Mouse (Mus musculus) neural tube, embryonic 15.5 days (tissue): Measurements from ENCODE around the gene Gucd1. TPM values are rescaled to one million over a fixed set of nuclear protein-coding genes. Genes with fewer than 3 reads are reported as not detected.
"Not testable (repeated sequence)": the region's sequence is repeated elsewhere in the genome, so short reads cannot be mapped to it uniquely, and the experiment has no call there.

Experiments used
- ATAC-seq: fragments of 200-750 bp; cut with Nextera tagmentation; 2 replicates; pipeline ENCODE4 v1.8.0; 2017; ENCODE audit warnings: mild to moderate bottlenecking, moderate TSS enrichment, moderate library complexity; ENCODE audit not compliant: low FRiP score
- H3K27ac ChIP-seq: fragments of 300-500 bp; sonication (generic); replicated peaks from 2 replicates; pipeline ENCODE4 v1.5.1; 2015; ENCODE audit warnings: mild to moderate bottlenecking, inconsistent platforms
- H3K27me3 ChIP-seq: fragments of 300-500 bp; sonication (generic); replicated peaks from 2 replicates; pipeline ENCODE4 v1.6.1; 2015; ENCODE audit warnings: inconsistent platforms
- H3K36me3 ChIP-seq: fragments of 300-500 bp; sonication (generic); 2 replicates; pipeline ENCODE4 v1.6.1; 2015; ENCODE audit warnings: inconsistent platforms
- H3K4me1 ChIP-seq: fragments of 300-500 bp; sonication (generic); 2 replicates; pipeline ENCODE4 v1.6.1; 2015; ENCODE audit warnings: inconsistent platforms
- H3K4me2 ChIP-seq: fragments of 300-500 bp; sonication (generic); 2 replicates; pipeline ENCODE4 v1.6.1; 2015; ENCODE audit warnings: inconsistent platforms, mild to moderate bottlenecking, moderate library complexity
- H3K4me3 ChIP-seq: fragments of 300-500 bp; sonication (generic); replicated peaks from 2 replicates; pipeline ENCODE4 v1.5.1; 2015; ENCODE audit warnings: mild to moderate bottlenecking, inconsistent platforms
- H3K9ac ChIP-seq: fragments of 300-500 bp; sonication (generic); replicated peaks from 2 replicates; pipeline ENCODE4 v1.6.1; 2015; ENCODE audit warnings: mild to moderate bottlenecking, inconsistent platforms
- H3K9me3 ChIP-seq: fragments of 300-500 bp; sonication (generic); replicated peaks from 2 replicates; pipeline ENCODE4 v1.6.1; 2016; ENCODE audit warnings: inconsistent platforms
- WGBS: fragments of 180-500 bp; shearing (Covaris S2); methylation state at CpG from one replicate; pipeline ENCODE4 v1.1.7; 2015; ENCODE audit warnings: mixed read lengths; 5-methylcytosine and 5-hydroxymethylcytosine counted together
- polyA plus RNA-seq: library from polyadenylated mRNA; unstranded; fragments of >200 nt; fragmentation: Nextera tagmentation; extraction: Ambion mirVana; gene quantifications from 2 replicates; pipeline ENCODE4 v1.2.1, GENCODE M21; 2015

Gene Gucd1
- polyA plus RNA-seq, 1 experiment from 2014 or later: 19.1 TPM

GRCm38 (mm10) chr10:75514361-75514760 lies 3.4 kb downstream of the Gucd1 start:
- Histone ChIP-seq H3K9ac (no peak overlapping the region), H3K9me3 (no peaks in the 10 kb centered on the region), H3K4me1 (peaks cover 30% of the 10 kb centered on the region), H3K27ac (no peak overlapping the region), H3K4me2 (no peak overlapping the region), H3K4me3 (no peak overlapping the region), H3K36me3 (peaks cover 29% of the 10 kb centered on the region), H3K27me3 (no peaks in the 10 kb centered on the region)
- 77% methylated on average over 7 of the region's 7 CpGs for WGBS
- no peak for ATAC-seq

DNA sequence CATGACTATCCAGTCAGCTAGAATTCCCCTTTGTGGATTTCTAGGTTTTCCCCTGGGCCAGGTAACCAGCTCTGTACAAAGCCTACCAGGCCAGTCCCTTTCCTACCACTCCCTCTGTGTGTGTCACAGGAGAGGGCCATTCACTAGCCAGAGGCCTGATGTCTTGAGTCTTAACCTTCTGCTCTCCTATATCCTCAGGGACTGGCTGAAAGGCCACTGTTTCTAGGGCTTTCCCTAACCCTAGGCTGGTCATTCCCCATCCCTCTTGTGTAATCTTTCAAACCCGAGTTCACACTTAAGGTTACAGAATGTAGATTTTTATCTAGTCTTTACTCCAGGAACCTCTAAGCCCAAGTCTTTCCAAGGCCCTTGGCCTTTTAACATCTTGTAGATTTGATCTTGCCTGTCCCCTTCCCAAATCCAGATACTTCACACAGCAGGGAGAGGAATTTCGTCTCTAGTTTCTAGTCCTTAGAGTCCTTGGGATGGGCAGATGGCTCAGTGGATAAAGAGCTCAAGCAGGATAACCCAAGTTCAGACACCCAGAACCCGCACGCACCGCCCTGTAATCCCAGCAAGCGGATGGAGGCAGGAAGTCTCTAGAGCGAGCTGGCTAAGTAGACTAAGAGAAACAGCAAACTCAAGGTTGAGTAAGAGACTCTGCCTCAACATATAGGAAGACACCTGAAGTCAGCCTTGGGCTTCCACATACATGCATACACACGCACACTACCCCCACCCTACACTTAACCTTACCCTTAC lies 4.3 kb downstream of the Gucd1 start:
- ATAC-seq: no peak
- no peak overlapping the region for H3K27ac ChIP-seq

DNA sequence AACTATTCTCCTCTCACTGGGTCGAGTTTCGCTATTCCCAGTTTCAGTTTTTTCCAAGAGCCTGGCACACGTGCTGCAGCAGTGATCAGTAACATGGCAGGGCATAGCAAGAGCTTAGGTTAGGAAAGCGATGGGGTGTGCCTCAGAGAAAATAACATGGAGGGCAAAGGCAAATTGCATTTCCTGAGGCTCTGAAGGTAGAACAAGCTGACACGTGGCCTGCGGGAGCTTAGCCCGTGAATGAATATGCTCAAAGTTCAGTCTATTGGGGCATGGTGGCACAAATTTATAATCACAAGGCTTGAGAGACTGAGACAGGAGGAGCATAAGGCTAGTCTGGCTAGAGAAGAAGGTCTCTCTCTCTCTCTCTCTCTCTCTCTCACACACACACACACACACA lies 5.0 kb downstream of the Gucd1 start:
- no peaks in the 10 kb centered on the region for H3K9me3 ChIP-seq
- H3K4me2 ChIP-seq: no peak overlapping the region
- H3K27me3 ChIP-seq: no peaks in the 10 kb centered on the region
- H3K4me3 ChIP-seq: no peak overlapping the region
- ATAC-seq: no peak
- WGBS: 91% methylated on average over 7 of the region's 7 CpGs
- H3K27ac ChIP-seq: no peak overlapping the region
- H3K4me1 ChIP-seq: peaks cover 20% of the 10 kb centered on the region
- no peak overlapping the region for H3K9ac ChIP-seq
- peaks cover 42% of the 10 kb centered on the region for H3K36me3 ChIP-seq

More for the DNA sequence above, 4.3 kb downstream of the Gucd1 start:
- no peak overlapping the region for H3K4me3 ChIP-seq
- no peaks in the 10 kb centered on the region for H3K9me3 ChIP-seq
- 97% methylated on average over 8 of the region's 8 CpGs for WGBS
- peaks cover 21% of the 10 kb centered on the region for H3K4me1 ChIP-seq
- no peak overlapping the region for H3K9ac ChIP-seq
- H3K4me2 ChIP-seq: no peak overlapping the region
- no peaks in the 10 kb centered on the region for H3K27me3 ChIP-seq
- H3K36me3 ChIP-seq: peaks cover 35% of the 10 kb centered on the region

- WGBS: 96% methylated on average over 7 of the region's 7 CpGs
- Histone ChIP-seq H3K4me2 (no peak overlapping the region), H3K4me1 (peaks cover 20% of the 10 kb centered on the region), H3K9me3 (no peaks in the 10 kb centered on the region), H3K27me3 (no peaks in the 10 kb centered on the region), H3K27ac (no peak overlapping the region), H3K9ac (no peak overlapping the region), H3K4me3 (no peak overlapping the region), H3K36me3 (peaks cover 51% of the 10 kb centered on the region)
- no peak for ATAC-seq
Measured at GRCm38 (mm10) chr10:75511897-75512296, 5.9 kb downstream of the Gucd1 start.

DNA sequence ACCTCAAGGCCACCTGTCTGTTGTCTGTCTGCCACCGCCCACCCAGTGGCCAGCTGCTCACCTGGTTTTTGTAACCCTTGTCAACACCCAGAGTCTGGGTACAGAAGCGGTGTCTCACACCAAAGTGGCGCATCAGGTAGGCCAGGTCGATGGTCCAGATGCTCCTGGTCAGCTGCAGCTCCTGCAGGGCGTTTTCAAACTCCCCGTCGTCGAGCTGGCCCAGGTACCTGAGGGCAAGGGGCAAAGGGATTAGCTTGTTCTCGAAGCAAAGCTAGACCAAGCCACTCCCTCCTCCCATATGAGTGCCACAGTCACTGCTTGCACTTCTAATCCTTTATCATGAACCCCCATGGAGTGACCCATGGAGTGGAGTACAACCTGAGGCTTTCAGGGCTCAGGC lies 6.7 kb downstream of the Gucd1 start:
- peaks cover 14% of the 10 kb centered on the region for H3K4me1 ChIP-seq
- peaks cover 53% of the 10 kb centered on the region for H3K36me3 ChIP-seq
- no peak overlapping the region for H3K9ac ChIP-seq
- ATAC-seq: no peak
- no peaks in the 10 kb centered on the region for H3K9me3 ChIP-seq
- H3K27ac ChIP-seq: no peak overlapping the region
- no peak overlapping the region for H3K4me3 ChIP-seq
- 95% methylated on average over 9 of the region's 9 CpGs for WGBS
- H3K27me3 ChIP-seq: no peaks in the 10 kb centered on the region
- no peak overlapping the region for H3K4me2 ChIP-seq

DNA sequence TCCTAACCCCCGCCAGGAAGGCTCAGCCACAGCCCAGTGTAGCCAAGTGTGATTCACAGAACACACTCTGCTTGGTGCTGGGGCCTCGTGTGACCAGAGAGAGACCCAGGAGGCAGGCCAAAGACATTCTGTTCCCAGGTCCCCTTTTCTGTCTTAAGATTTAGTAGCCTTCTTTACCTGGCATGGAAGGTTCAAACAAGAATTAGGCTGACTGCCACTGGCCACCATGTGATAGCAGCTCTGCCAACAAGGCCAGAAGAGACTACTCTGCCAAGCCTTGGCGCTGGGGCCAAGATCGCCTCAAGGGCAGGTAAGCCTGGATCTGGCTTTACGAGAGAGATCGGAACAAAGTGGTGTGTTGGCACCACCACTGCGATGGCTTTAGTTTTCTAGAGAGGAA lies 7.3 kb downstream of the Gucd1 start:
- Histone ChIP-seq H3K4me2 (no peak overlapping the region), H3K27me3 (no peaks in the 10 kb centered on the region), H3K4me1 (peaks cover 8% of the 10 kb centered on the region), H3K27ac (no peak overlapping the region), H3K4me3 (no peak overlapping the region), H3K9ac (no peak overlapping the region), H3K36me3 (peaks cover 53% of the 10 kb centered on the region), H3K9me3 (no peaks in the 10 kb centered on the region)
- WGBS: 93% methylated on average over 7 of the region's 7 CpGs
- ATAC-seq: no peak

GRCm38 (mm10) chr10:75505928-75506327 lies 11.8 kb downstream of the Gucd1 start:
- not testable (repeated sequence) for H3K27me3 ChIP-seq, H3K4me2 ChIP-seq, ATAC-seq, H3K4me3 ChIP-seq, H3K9ac ChIP-seq, H3K9me3 ChIP-seq, H3K27ac ChIP-seq, H3K4me1 ChIP-seq
- peaks cover 42% of the 10 kb centered on the region for H3K36me3 ChIP-seq
- 92% methylated on average over 3 of the region's 3 CpGs for WGBS

GRCm38 (mm10) chr10:75505130-75505495 lies 12.7 kb downstream of the Gucd1 start:
- no peak overlapping the region for H3K4me2 ChIP-seq
- ATAC-seq: no peak
- no peaks in the 10 kb centered on the region for H3K9me3 ChIP-seq
- WGBS: 55% methylated on average over 3 of the region's 3 CpGs
- no peaks in the 10 kb centered on the region for H3K4me1 ChIP-seq
- no peak overlapping the region for H3K27ac ChIP-seq
- H3K4me3 ChIP-seq: no peak overlapping the region
- peaks cover 34% of the 10 kb centered on the region for H3K36me3 ChIP-seq
- H3K27me3 ChIP-seq: no peaks in the 10 kb centered on the region
- no peak overlapping the region for H3K9ac ChIP-seq

GRCm38 (mm10) chr10:75504234-75505129 lies 13.3 kb downstream of the Gucd1 start:
- H3K27ac ChIP-seq: no peak overlapping the region
- 92% methylated on average over 8 of the region's 8 CpGs for WGBS
- H3K27me3 ChIP-seq: no peaks in the 10 kb centered on the region
- no peak for ATAC-seq
- H3K4me3 ChIP-seq: no peak overlapping the region
- peaks cover 28% of the 10 kb centered on the region for H3K36me3 ChIP-seq
- no peak overlapping the region for H3K4me2 ChIP-seq
- no peaks in the 10 kb centered on the region for H3K4me1 ChIP-seq
- no peak overlapping the region for H3K9ac ChIP-seq
- no peaks in the 10 kb centered on the region for H3K9me3 ChIP-seq

GRCm38 (mm10) chr10:75503692-75504091 lies 14.1 kb downstream of the Gucd1 start:
- no peaks in the 10 kb centered on the region for H3K27me3 ChIP-seq
- H3K4me2 ChIP-seq: no peak overlapping the region
- no peaks in the 10 kb centered on the region for H3K4me1 ChIP-seq
- no peak overlapping the region for H3K27ac ChIP-seq
- H3K36me3 ChIP-seq: peaks cover 20% of the 10 kb centered on the region
- no peaks in the 10 kb centered on the region for H3K9me3 ChIP-seq
- H3K4me3 ChIP-seq: no peak overlapping the region
- H3K9ac ChIP-seq: no peak overlapping the region
- ATAC-seq: no peak
- 97% methylated on average over 7 of the region's 7 CpGs for whole genome bisulfite sequencing

DNA sequence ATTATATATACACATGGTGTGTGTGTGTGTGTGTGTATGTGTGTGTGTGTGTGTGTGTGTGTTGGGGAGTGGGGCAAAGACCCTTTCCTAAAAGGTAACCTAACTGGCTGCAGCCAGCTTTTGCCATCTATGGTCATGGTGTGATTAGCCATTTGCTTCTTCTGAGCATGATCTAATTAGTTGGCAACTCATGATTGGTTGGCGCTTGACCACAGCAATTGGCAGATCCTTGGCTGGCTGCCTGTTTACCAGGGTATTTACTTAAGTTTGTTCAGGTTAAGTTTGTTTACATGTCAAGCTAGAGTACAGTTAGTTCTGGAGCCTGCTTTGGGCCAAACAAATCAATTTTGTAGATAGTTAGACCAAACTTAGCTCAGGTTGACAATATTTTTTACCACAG lies 16.1 kb downstream of the Gucd1 start:
- H3K4me3 ChIP-seq: no peak overlapping the region
- H3K9me3 ChIP-seq: no peaks in the 10 kb centered on the region
- ATAC-seq: no peak
- H3K4me1 ChIP-seq: no peaks in the 10 kb centered on the region
- WGBS: 92% methylated on average over 1 of the region's 1 CpGs
- no peak overlapping the region for H3K9ac ChIP-seq
- H3K36me3 ChIP-seq: no peaks in the 10 kb centered on the region
- no peaks in the 10 kb centered on the region for H3K27me3 ChIP-seq
- no peak overlapping the region for H3K4me2 ChIP-seq
- no peak overlapping the region for H3K27ac ChIP-seq

- ATAC-seq: no peak
- H3K9me3 ChIP-seq: no peaks in the 10 kb centered on the region
- H3K9ac ChIP-seq: no peak overlapping the region
- H3K36me3 ChIP-seq: no peaks in the 10 kb centered on the region
- H3K27me3 ChIP-seq: no peaks in the 10 kb centered on the region
- no peak overlapping the region for H3K4me3 ChIP-seq
- no peaks in the 10 kb centered on the region for H3K4me1 ChIP-seq
- H3K4me2 ChIP-seq: no peak overlapping the region
- H3K27ac ChIP-seq: no peak overlapping the region
- 79% methylated on average over 7 of the region's 7 CpGs for WGBS
Measured at GRCm38 (mm10) chr10:75500345-75500744, 17.4 kb downstream of the Gucd1 start.
